Mouse (Mus musculus) liver, embryonic 15.5 days (tissue): ENCODE measurements at regions not wholly inside any gene's neighbourhood (a gene's known extent, or its start where the extent isn't known, plus 50 kb on each side); places are given as distances from the start of the nearest gene placed in this dataset.

Source experiments
- ATAC-seq: fragments of 200-750 bp; cut with Nextera tagmentation; 2 replicates; pipeline ENCODE4 v1.8.0; 2017; ENCODE audit warnings: moderate number of reproducible peaks, mild to moderate bottlenecking, moderate library complexity; ENCODE audit not compliant: insufficient read depth
- H3K27ac ChIP-seq: fragments of 300-500 bp; sonication (generic); replicated peaks from 2 replicates; pipeline ENCODE4 v1.5.1; 2015; ENCODE audit warnings: mild to moderate bottlenecking, inconsistent platforms
- H3K27me3 ChIP-seq: fragments of 300-500 bp; sonication (generic); 2 replicates; pipeline ENCODE4 v1.6.1; 2015; ENCODE audit warnings: mild to moderate bottlenecking, inconsistent platforms
- H3K36me3 ChIP-seq: fragments of 300-500 bp; sonication (generic); replicated peaks from 2 replicates; pipeline ENCODE4 v1.6.1; 2015; ENCODE audit warnings: moderate library complexity, mild to moderate bottlenecking, inconsistent platforms
- H3K4me1 ChIP-seq: fragments of 300-500 bp; sonication (generic); replicated peaks from 2 replicates; pipeline ENCODE4 v1.6.1; 2015; ENCODE audit warnings: inconsistent platforms
- H3K4me2 ChIP-seq: fragments of 300-500 bp; sonication (generic); 2 replicates; pipeline ENCODE4 v1.6.1; 2015; ENCODE audit warnings: moderate library complexity, mild to moderate bottlenecking, inconsistent platforms
- H3K4me3 ChIP-seq: fragments of 300-500 bp; sonication (generic); replicated peaks from 2 replicates; pipeline ENCODE4 v1.5.1; 2015; ENCODE audit warnings: mild to moderate bottlenecking, inconsistent platforms
- H3K9ac ChIP-seq: fragments of 300-500 bp; sonication (generic); 2 replicates; pipeline ENCODE4 v1.6.1; 2015; ENCODE audit warnings: moderate library complexity, mild to moderate bottlenecking, inconsistent platforms
- H3K9me3 ChIP-seq: fragments of 300-500 bp; sonication (generic); replicated peaks from 2 replicates; pipeline ENCODE4 v1.6.1; 2016; ENCODE audit warnings: inconsistent platforms
- whole genome bisulfite sequencing: fragments of 180-500 bp; shearing (Covaris S2); methylation state at CpG from one replicate; pipeline ENCODE4 v1.1.7; 2015; ENCODE audit warnings: mixed read lengths; ENCODE audit not compliant: insufficient replicate concordance; 5-methylcytosine and 5-hydroxymethylcytosine counted together

DNA sequence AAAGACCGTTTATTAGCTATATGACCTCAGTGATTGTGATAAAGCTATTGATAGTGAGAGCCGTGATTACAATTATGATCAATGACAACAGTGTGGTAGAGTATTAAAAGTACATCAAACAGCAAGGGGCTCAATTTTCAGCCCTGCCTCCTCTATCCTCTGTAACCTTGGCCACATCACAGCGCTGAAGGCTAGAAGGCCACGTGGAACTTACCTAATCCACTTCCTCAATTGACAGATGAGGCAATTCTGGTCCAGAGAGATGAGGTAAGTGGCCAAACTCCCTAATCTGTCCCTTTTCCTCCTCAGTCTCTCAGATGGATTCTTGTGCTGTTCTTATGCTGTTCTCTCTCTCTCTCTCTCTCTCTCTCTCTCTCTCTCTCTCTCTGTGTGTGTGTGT, 114.7 kb upstream of the Tle3 start:
- Histone ChIP-seq H3K4me3 (no peak overlapping the region), H3K4me2 (no peak overlapping the region), H3K9me3 (no peaks in the 10 kb centered on the region), H3K27ac (no peak overlapping the region), H3K27me3 (peaks cover 12% of the 10 kb centered on the region), H3K36me3 (no peaks in the 10 kb centered on the region), H3K9ac (no peak overlapping the region), H3K4me1 (no peaks in the 10 kb centered on the region; the same call in 1 of the 2 replicates)
- 32% methylated on average over 4 of the region's 4 CpGs for WGBS
- no peak for ATAC-seq

DNA sequence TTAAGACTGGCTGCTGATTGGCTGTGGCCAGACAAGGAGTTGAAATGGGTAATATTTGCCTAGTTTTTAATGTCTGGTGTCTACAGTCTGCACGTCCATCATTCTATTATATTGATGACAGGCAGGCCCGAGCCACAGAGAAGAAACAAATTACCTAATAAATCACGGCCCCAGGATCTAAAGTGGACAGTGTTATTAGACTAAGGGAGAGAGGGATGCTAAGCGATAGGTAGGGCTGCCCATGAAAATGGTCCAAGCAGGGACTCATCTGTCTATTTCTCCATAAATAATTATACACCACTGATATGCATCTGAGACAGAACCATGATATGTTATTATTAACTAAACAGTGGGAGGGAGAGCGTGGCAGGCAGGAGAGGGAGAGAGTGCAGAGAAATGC, 114.1 kb upstream of the Tle3 start:
- ATAC-seq = no peak
- Histone ChIP-seq H3K27ac (no peak overlapping the region), H3K4me2 (no peak overlapping the region), H3K9ac (no peak overlapping the region), H3K36me3 (no peaks in the 10 kb centered on the region), H3K27me3 (peaks cover 7% of the 10 kb centered on the region; the same call in 1 of the 2 replicates), H3K4me1 (no peaks in the 10 kb centered on the region; the same call in 1 of the 2 replicates), H3K9me3 (no peaks in the 10 kb centered on the region), H3K4me3 (no peak overlapping the region)
- 57% methylated on average over 5 of the region's 5 CpGs for WGBS

- H3K4me3 ChIP-seq = no peak overlapping the region
- no peaks in the 10 kb centered on the region for H3K36me3 ChIP-seq
- no peak overlapping the region for H3K9ac ChIP-seq
- peaks cover 14% of the 10 kb centered on the region for H3K27me3 ChIP-seq
- WGBS = 19% methylated on average over 7 of the region's 7 CpGs
- no peak overlapping the region for H3K4me2 ChIP-seq
- ATAC-seq = no peak
- H3K4me1 ChIP-seq = no peaks in the 10 kb centered on the region; the same call in 1 of the 2 replicates
- no peaks in the 10 kb centered on the region for H3K9me3 ChIP-seq
- H3K27ac ChIP-seq = no peak overlapping the region
Observed at GRCm38 (mm10) chr9:61259421-61260174, 112.6 kb upstream of the Tle3 start.

DNA sequence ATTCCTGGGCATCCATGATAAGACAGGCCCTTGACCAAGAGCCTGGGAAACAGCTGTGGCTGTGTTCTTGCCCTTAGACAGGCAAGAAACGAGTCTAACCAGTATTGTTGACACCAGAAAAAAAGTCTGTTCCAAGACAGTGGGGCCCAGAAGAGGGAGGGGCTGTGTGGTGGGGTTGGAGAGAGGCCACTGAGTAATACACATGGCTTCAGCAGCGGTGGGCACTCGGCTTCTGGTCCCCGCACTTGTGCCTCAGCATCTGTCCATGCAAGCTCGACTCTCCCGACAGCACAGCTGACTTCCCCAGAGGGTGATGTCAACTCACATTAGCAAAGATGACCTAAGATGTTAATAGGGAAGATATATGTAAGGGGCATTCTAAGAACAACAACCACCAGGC, 110.9 kb upstream of the Tle3 start:
- Histone ChIP-seq H3K27ac (no peak overlapping the region), H3K9ac (no peak overlapping the region), H3K9me3 (no peaks in the 10 kb centered on the region), H3K27me3 (peaks cover 14% of the 10 kb centered on the region), H3K36me3 (no peaks in the 10 kb centered on the region), H3K4me1 (no peaks in the 10 kb centered on the region; the same call in 1 of the 2 replicates), H3K4me2 (no peak overlapping the region), H3K4me3 (no peak overlapping the region)
- WGBS = 61% methylated on average over 6 of the region's 6 CpGs
- ATAC-seq = no peak

- Histone ChIP-seq H3K4me1 (no peaks in the 10 kb centered on the region; the same call in 1 of the 2 replicates), H3K36me3 (no peaks in the 10 kb centered on the region), H3K9ac (no peak overlapping the region), H3K4me2 (no peak overlapping the region), H3K9me3 (no peaks in the 10 kb centered on the region), H3K27me3 (peaks cover 14% of the 10 kb centered on the region), H3K4me3 (no peak overlapping the region), H3K27ac (no peak overlapping the region)
- no peak for ATAC-seq
- 56% methylated on average over 12 of the region's 12 CpGs for WGBS
Observed at GRCm38 (mm10) chr9:61261739-61262333, 110.3 kb upstream of the Tle3 start.

DNA sequence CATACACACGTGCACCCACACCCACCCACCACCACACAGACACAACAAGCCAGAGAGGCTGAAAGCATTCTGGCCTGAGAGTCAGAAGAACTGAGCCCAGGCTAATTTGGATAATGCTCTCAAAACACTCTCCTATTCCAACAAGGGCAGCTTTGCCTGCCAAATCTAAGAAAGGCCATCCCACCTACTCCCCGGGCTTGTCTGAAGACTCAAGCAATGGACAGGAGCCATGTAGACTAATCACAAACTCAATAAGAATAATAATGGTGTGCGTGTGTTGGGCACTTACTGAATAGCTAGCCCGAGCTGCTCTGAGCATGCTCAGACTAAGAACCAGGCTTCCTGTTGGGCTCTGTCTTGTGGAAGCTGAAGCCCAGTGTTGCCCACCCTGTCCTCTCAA, 108.8 kb upstream of the Tle3 start:
- Histone ChIP-seq H3K4me2 (no peak overlapping the region), H3K36me3 (no peaks in the 10 kb centered on the region), H3K9me3 (no peaks in the 10 kb centered on the region), H3K27ac (no peak overlapping the region), H3K4me1 (no peaks in the 10 kb centered on the region; the same call in 1 of the 2 replicates), H3K4me3 (no peak overlapping the region), H3K9ac (no peak overlapping the region), H3K27me3 (peaks cover 14% of the 10 kb centered on the region)
- no peak for ATAC-seq
- 55% methylated on average over 4 of the region's 4 CpGs for WGBS

DNA sequence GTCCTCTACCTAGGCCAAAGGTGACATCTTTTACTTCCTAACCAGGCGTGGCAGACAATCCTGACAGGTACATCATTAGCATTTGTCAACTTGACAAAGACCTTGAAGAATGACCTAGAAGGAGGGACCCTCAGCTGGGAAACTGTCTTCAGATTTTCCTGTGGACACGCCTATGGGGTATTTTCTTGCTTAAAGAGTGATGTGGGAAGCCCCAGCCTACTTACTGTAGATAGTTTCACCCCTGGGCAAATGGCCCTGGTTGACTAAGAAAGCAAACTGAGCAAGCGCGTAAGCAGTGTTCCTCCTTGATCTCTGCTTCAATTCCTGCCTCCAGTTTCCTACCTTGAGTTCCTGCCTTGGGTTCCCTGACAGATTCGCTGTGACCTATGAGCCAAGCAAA, 106.7 kb upstream of the Tle3 start:
- Histone ChIP-seq H3K27ac (no peak overlapping the region), H3K36me3 (no peaks in the 10 kb centered on the region), H3K4me2 (no peak overlapping the region), H3K9ac (no peak overlapping the region), H3K4me3 (no peak overlapping the region), H3K27me3 (peaks cover 11% of the 10 kb centered on the region), H3K4me1 (no peaks in the 10 kb centered on the region), H3K9me3 (no peaks in the 10 kb centered on the region)
- WGBS = 64% methylated on average over 5 of the region's 5 CpGs
- no peak for ATAC-seq

DNA sequence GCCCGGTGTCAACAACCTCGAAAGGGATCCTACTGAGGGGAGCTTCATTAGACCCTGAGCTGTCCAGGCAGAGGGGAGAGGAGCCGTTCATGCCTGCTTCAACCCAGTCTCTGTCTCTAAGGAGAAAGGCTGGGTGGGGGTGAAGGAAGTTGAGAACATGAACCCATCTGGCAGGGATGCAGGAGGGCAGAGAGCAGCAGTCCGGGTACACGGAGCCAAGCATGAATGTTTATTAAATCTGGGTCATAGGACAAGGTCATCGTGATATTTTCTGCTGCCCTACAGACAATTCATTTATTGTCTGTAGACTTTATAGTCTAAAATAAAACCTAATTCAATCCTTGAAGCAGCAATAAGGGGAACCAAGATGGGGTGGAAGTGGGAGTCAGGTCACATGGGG, 105.2 kb upstream of the Tle3 start:
- ATAC-seq = no peak
- no peak overlapping the region for H3K4me3 ChIP-seq
- H3K9ac ChIP-seq = no peak overlapping the region
- no peaks in the 10 kb centered on the region for H3K36me3 ChIP-seq
- no peaks in the 10 kb centered on the region for H3K9me3 ChIP-seq
- H3K4me1 ChIP-seq = no peaks in the 10 kb centered on the region
- H3K4me2 ChIP-seq = no peak overlapping the region
- WGBS = 68% methylated on average over 6 of the region's 6 CpGs
- H3K27ac ChIP-seq = no peak overlapping the region
- H3K27me3 ChIP-seq = peaks cover 12% of the 10 kb centered on the region; the same call in 1 of the 2 replicates

GRCm38 (mm10) chr9:61267541-61267940, 104.6 kb upstream of the Tle3 start:
- Histone ChIP-seq H3K27me3 (peaks cover 12% of the 10 kb centered on the region; the same call in 1 of the 2 replicates), H3K9ac (no peak overlapping the region), H3K27ac (no peak overlapping the region), H3K4me3 (no peak overlapping the region), H3K9me3 (no peaks in the 10 kb centered on the region), H3K4me1 (no peaks in the 10 kb centered on the region), H3K4me2 (no peak overlapping the region), H3K36me3 (no peaks in the 10 kb centered on the region)
- ATAC-seq = no peak
- WGBS = 53% methylated on average over 4 of the region's 4 CpGs

GRCm38 (mm10) chr9:61268162-61268561, 104.0 kb upstream of the Tle3 start:
- Histone ChIP-seq H3K36me3 (no peaks in the 10 kb centered on the region), H3K27me3 (peaks cover 12% of the 10 kb centered on the region; the same call in 1 of the 2 replicates), H3K4me1 (no peaks in the 10 kb centered on the region), H3K9ac (no peak overlapping the region), H3K9me3 (no peaks in the 10 kb centered on the region), H3K27ac (no peak overlapping the region), H3K4me2 (no peak overlapping the region), H3K4me3 (no peak overlapping the region)
- 51% methylated on average over 2 of the region's 2 CpGs for WGBS
- no peak for ATAC-seq

GRCm38 (mm10) chr9:61268681-61269080, 103.5 kb upstream of the Tle3 start:
- peaks cover 12% of the 10 kb centered on the region; the same call in 1 of the 2 replicates for H3K27me3 ChIP-seq
- WGBS = 54% methylated on average over 2 of the region's 2 CpGs

More at GRCm38 (mm10) chr9:61268681-61269080, 103.5 kb upstream of the Tle3 start:
- Histone ChIP-seq H3K4me2 (no peak overlapping the region), H3K4me1 (no peaks in the 10 kb centered on the region), H3K9ac (no peak overlapping the region), H3K36me3 (no peaks in the 10 kb centered on the region), H3K27ac (no peak overlapping the region), H3K9me3 (no peaks in the 10 kb centered on the region), H3K4me3 (no peak overlapping the region)
- no peak for ATAC-seq
